8 mouse cellular contexts compared by ENCODE assay signal in genomic region chr9:110531914-110532489, GRCm38 (mm10). TPM values are rescaled to one million over a fixed set of nuclear protein-coding genes. Genes with fewer than 3 reads are reported as not detected.
DNase-seq lines count a peak whose midpoint lies in the region; ATAC-seq and TF ChIP-seq lines count a peak whose summit lies in the region.

No protein-coding gene starts in this region.

- TF ChIP-seq CTCF in ES-Bruce4 (IDR thresholded peaks at IDR 0.05; ENCODE audit: low read depth, low read length) = peak; percentile 62

- no peaks in the 10 kb centered on the region; the same call in 1 of the 2 replicates for H3K36me3 ChIP-seq in ES-Bruce4 (ENCODE audit: control insufficient read depth, insufficient read depth, low read length, poor library complexity, severe bottlenecking)
- H3K36me3 ChIP-seq in forebrain, embryonic 13.5 days (ENCODE audit: poor library complexity, severe bottlenecking) = peaks cover 4% of the 10 kb centered on the region; the same call in 1 of the 2 replicates
- H3K36me3 ChIP-seq in neural tube, embryonic 15.5 days = no peaks in the 10 kb centered on the region

- peak; percentile 94 to 97 for DNase-seq in heart, postnatal 14 days
- peak; percentile 96 for DNase-seq in layer of hippocampus, adult 11-12 months (ENCODE audit: low spot score)
- DNase-seq in lung, adult 18-20 months = peak; percentile 96 to 98
- DNase-seq in testis, postnatal 14 days (ENCODE audit: low spot score) = peak; percentile 97

- peak overlapping the region; percentile 98 for H3K9ac ChIP-seq in ES-Bruce4 (ENCODE audit: low read depth, poor library complexity, severe bottlenecking)
- peak overlapping the region; percentile 99 for H3K9ac ChIP-seq in forebrain, embryonic 13.5 days
- H3K9ac ChIP-seq in neural tube, embryonic 15.5 days (replicated peaks) = peak overlapping the region; percentile 86

- peak overlapping the region; percentile 57 for H3K4me3 ChIP-seq in ES-Bruce4 (ENCODE audit: low read depth, low read length)
- peak overlapping the region; percentile 98 for H3K4me3 ChIP-seq in forebrain, embryonic 13.5 days
- H3K4me3 ChIP-seq in neural tube, embryonic 15.5 days (replicated peaks) = peak overlapping the region; percentile 98

- intact Hi-C loops in heart, postnatal 14 days (cut with DNase I) = loop anchor here (2.0 to 10.0 kb wide), 5 partner anchors 55 to 343 kb away; partner anchors contain the start of genes Als2cl, Kif9 and Klhl18

- H3K9me3 ChIP-seq in ES-Bruce4 (replicated peaks; ENCODE audit: control insufficient read depth, insufficient read depth, low read length, poor library complexity, severe bottlenecking) = no peaks in the 10 kb centered on the region
- H3K9me3 ChIP-seq in forebrain, embryonic 13.5 days (replicated peaks) = no peaks in the 10 kb centered on the region
- no peaks in the 10 kb centered on the region for H3K9me3 ChIP-seq in neural tube, embryonic 15.5 days (replicated peaks)

- H3K27ac ChIP-seq in ES-Bruce4 (ENCODE audit: insufficient read depth, low read length) = peak overlapping the region; percentile 43
- H3K27ac ChIP-seq in forebrain, embryonic 13.5 days = peak overlapping the region; percentile 100
- peak overlapping the region; percentile 99 for H3K27ac ChIP-seq in neural tube, embryonic 15.5 days (replicated peaks)

- TF ChIP-seq POLR2A in ES-Bruce4 (IDR thresholded peaks at IDR 0.05; ENCODE audit: insufficient read depth, low read length) = no peak

- no peak; the same call in 1 of the 2 replicates for TF ChIP-seq EP300 in ES-Bruce4 (IDR thresholded peaks at IDR 0.05; ENCODE audit: insufficient read depth, low read depth, low read length)

- peak; percentile 97 for ATAC-seq in cerebellum, adult (ENCODE audit: insufficient number of reproducible peaks, low FRiP score, low TSS enrichment)
- ATAC-seq in forebrain, embryonic 13.5 days = peak; percentile 99
- ATAC-seq in neural tube, embryonic 15.5 days (ENCODE audit: low FRiP score) = peak; percentile 99

- H3K4me2 ChIP-seq in forebrain, embryonic 13.5 days = peak overlapping the region; percentile 61
- H3K4me2 ChIP-seq in neural tube, embryonic 15.5 days = peak overlapping the region; percentile 60

- no peaks in the 10 kb centered on the region for H3K27me3 ChIP-seq in ES-Bruce4 (ENCODE audit: control insufficient read depth, insufficient read depth, low read length, poor library complexity, severe bottlenecking)
- no peaks in the 10 kb centered on the region for H3K27me3 ChIP-seq in forebrain, embryonic 13.5 days
- no peaks in the 10 kb centered on the region for H3K27me3 ChIP-seq in neural tube, embryonic 15.5 days (replicated peaks)

- H3K4me1 ChIP-seq in ES-Bruce4 (ENCODE audit: control insufficient read depth, insufficient read depth, low read length) = no peaks in the 10 kb centered on the region
- H3K4me1 ChIP-seq in forebrain, embryonic 13.5 days = peaks cover 34% of the 10 kb centered on the region
- peaks cover 36% of the 10 kb centered on the region for H3K4me1 ChIP-seq in neural tube, embryonic 15.5 days

- WGBS in forebrain, embryonic 13.5 days = under 1% methylated on average over 34 of the region's 53 CpGs
- under 1% methylated on average over 51 of the region's 53 CpGs for WGBS in neural tube, embryonic 15.5 days

RNA-seq across cellular contexts. Expression of gene Setd2, which starts 0.4 kb away (rescaled TPM):
- polyA plus RNA-seq in ES-Bruce4 (2011; ENCODE audit: insufficient read depth, insufficient read length, low read depth, missing spikeins) = 82.3 and 86.0 TPM in 2 replicates
- polyA plus RNA-seq in forebrain, embryonic 13.5 days (2015; fragmentation: Nextera tagmentation; extraction: Ambion mirVana) = 39.7 and 41.8 TPM in 2 replicates
- 10 to 100 TPM; 51.3 to 54.2 TPM for total RNA-seq in heart, postnatal 14 days (2021)
- polyA plus RNA-seq in neural tube, embryonic 15.5 days (2015; fragmentation: Nextera tagmentation; extraction: Ambion mirVana) = 29.9 and 32.4 TPM in 2 replicates

RNA-seq across cellular contexts. Expression of gene Kif9, which starts 55.2 kb away (rescaled TPM):
- polyA plus RNA-seq in ES-Bruce4 (2011; ENCODE audit: insufficient read depth, insufficient read length, low read depth, missing spikeins) = 1.2 TPM in 2 replicates
- polyA plus RNA-seq in forebrain, embryonic 13.5 days (2015; fragmentation: Nextera tagmentation; extraction: Ambion mirVana) = 1.7 and 3.0 TPM in 2 replicates
- total RNA-seq in heart, postnatal 14 days (2021) = under 1 TPM; 0.24 to 0.31 TPM
- 3.4 and 4.7 TPM in 2 replicates for polyA plus RNA-seq in neural tube, embryonic 15.5 days (2015; fragmentation: Nextera tagmentation; extraction: Ambion mirVana)

RNA-seq across cellular contexts. Expression of gene Klhl18, which starts 55.5 kb away (rescaled TPM):
- polyA plus RNA-seq in ES-Bruce4 (2011; ENCODE audit: insufficient read depth, insufficient read length, low read depth, missing spikeins) = 6.2 and 7.0 TPM in 2 replicates
- 8.2 and 9.6 TPM in 2 replicates for polyA plus RNA-seq in forebrain, embryonic 13.5 days (2015; fragmentation: Nextera tagmentation; extraction: Ambion mirVana)
- 10 to 100 TPM; 13.3 to 13.4 TPM for total RNA-seq in heart, postnatal 14 days (2021)
- polyA plus RNA-seq in neural tube, embryonic 15.5 days (2015; fragmentation: Nextera tagmentation; extraction: Ambion mirVana) = 20.8 and 22.4 TPM in 2 replicates

Comparison
In these comparisons a context has a peak if more than half of its experiments do, and no peak if none do; other contexts are left out.
1. Peak in every context shown above with its lines: DNase-seq, ATAC-seq, H3K4me3 ChIP-seq and H3K27ac ChIP-seq.
2. H3K27ac ChIP-seq: peak in every context shown above with its lines; median percentile 100 in forebrain, embryonic 13.5 days; 99 in neural tube, embryonic 15.5 days; 43 in ES-Bruce4.